8 mouse cellular contexts compared by ENCODE assay signal in genomic region chr9:65844421-65845165, GRCm38 (mm10). TPM values are rescaled to one million over a fixed set of nuclear protein-coding genes. Genes with fewer than 3 reads are reported as not detected.
DNase-seq lines count a peak whose midpoint lies in the region; ATAC-seq and TF ChIP-seq lines count a peak whose summit lies in the region.

No protein-coding gene starts in this region.

- WGBS in liver, adult 2 months = 14% methylated on average over 7 of the region's 7 CpGs
- 86% methylated on average over 7 of the region's 7 CpGs for WGBS in liver, embryonic 11.5 days
- WGBS in intestine, postnatal 0 days = 72% methylated on average over 7 of the region's 7 CpGs

- no peak overlapping the region for H3K9ac ChIP-seq in liver, adult 2 months (ENCODE audit: low read depth, low read length)
- H3K9ac ChIP-seq in liver, embryonic 11.5 days (ENCODE audit: low read depth, low read length) = no peak overlapping the region
- H3K9ac ChIP-seq in intestine, postnatal 0 days (ENCODE audit: low read depth, low read length) = no peak overlapping the region; the same call in 1 of the 2 replicates

- peak; percentile 31 to 68 for DNase-seq in adrenal gland, adult (ENCODE audit: inconsistent age in 2 of 2, low spot score in 1 of 2)
- no peak for DNase-seq in adrenal gland, adult 8-10 months
- peak; percentile 72 for DNase-seq in liver, adult 2 months (ENCODE audit: extremely low read depth, low read depth, low spot score)
- DNase-seq in liver, embryonic 11.5 days (ENCODE audit: low spot score) = no peak
- peak; percentile 53 to 58 for DNase-seq in monocyte, adult 2 months (ENCODE audit: low read depth in 1 of 2, low spot score in 2 of 2)
- DNase-seq in frontal cortex, postnatal 25 days (ENCODE audit: low spot score in 2 of 2) = no peak
- no peak for DNase-seq in cerebellum, adult 11-12 months

- H3K27me3 ChIP-seq in liver, adult 2 months (ENCODE audit: control insufficient read depth, insufficient read depth, low read length) = no peaks in the 10 kb centered on the region; the same call in 1 of the 2 replicates
- H3K27me3 ChIP-seq in liver, embryonic 11.5 days (replicated peaks; ENCODE audit: control insufficient read depth, insufficient read depth, low read length) = no peaks in the 10 kb centered on the region
- H3K27me3 ChIP-seq in intestine, postnatal 0 days (replicated peaks; ENCODE audit: control insufficient read depth, insufficient read depth, low read length) = no peaks in the 10 kb centered on the region

- no peak for ATAC-seq in liver, embryonic 11.5 days (replicated peaks; ENCODE audit: low FRiP score)
- ATAC-seq in intestine, postnatal 0 days = no peak

- H3K79me2 ChIP-seq in liver, adult 2 months (ENCODE audit: control insufficient read depth, insufficient read depth, low read length) = no peaks in the 10 kb centered on the region

- peak overlapping the region; percentile 21; the same call in 1 of the 2 replicates for H3K27ac ChIP-seq in liver, adult 2 months (replicated peaks; ENCODE audit: insufficient read depth, low read depth, low read length)
- no peak overlapping the region for H3K27ac ChIP-seq in liver, embryonic 11.5 days (ENCODE audit: low read depth, low read length)
- H3K27ac ChIP-seq in intestine, postnatal 0 days (ENCODE audit: low read depth, low read length) = no peak overlapping the region

- no peak overlapping the region for H3K4me3 ChIP-seq in liver, adult 2 months (ENCODE audit: insufficient read depth, low read depth, low read length)
- no peak overlapping the region for H3K4me3 ChIP-seq in liver, embryonic 11.5 days (ENCODE audit: low read depth, low read length)
- H3K4me3 ChIP-seq in intestine, postnatal 0 days (ENCODE audit: low read depth, low read length) = no peak overlapping the region

- peaks cover 12% of the 10 kb centered on the region for H3K4me1 ChIP-seq in liver, adult 2 months (ENCODE audit: control insufficient read depth, insufficient read depth, low read length)
- H3K4me1 ChIP-seq in liver, embryonic 11.5 days (replicated peaks; ENCODE audit: control insufficient read depth, insufficient read depth, low read length) = 0 out of 2 replicates have a peak, but pooled peaks cover 4% of the 10 kb centered on the region
- H3K4me1 ChIP-seq in intestine, postnatal 0 days (replicated peaks; ENCODE audit: control insufficient read depth, insufficient read depth, low read length) = no peaks in the 10 kb centered on the region; the same call in 1 of the 2 replicates

- no peaks in the 10 kb centered on the region for H3K9me3 ChIP-seq in liver, embryonic 11.5 days (ENCODE audit: control insufficient read depth, low read length)
- H3K9me3 ChIP-seq in intestine, postnatal 0 days (ENCODE audit: control insufficient read depth) = no peaks in the 10 kb centered on the region

- peaks cover 43% of the 10 kb centered on the region for H3K36me3 ChIP-seq in liver, adult 2 months (ENCODE audit: control insufficient read depth, insufficient read depth, low read length)
- no peaks in the 10 kb centered on the region; the same call in 1 of the 2 replicates for H3K36me3 ChIP-seq in liver, embryonic 11.5 days (ENCODE audit: control insufficient read depth, insufficient read depth, low read length)
- H3K36me3 ChIP-seq in intestine, postnatal 0 days (ENCODE audit: control insufficient read depth, insufficient read depth) = 0 out of 2 replicates have a peak, but pooled peaks cover 3% of the 10 kb centered on the region

- TF ChIP-seq CTCF in liver, adult 2 months (IDR thresholded peaks at IDR 0.05; ENCODE audit: low read depth, low read length) = no peak
- TF ChIP-seq CTCF in intestine, postnatal 0 days (IDR thresholded peaks at IDR 0.05; ENCODE audit: low read depth) = peak; percentile 26; the same call in 1 of the 2 replicates

- no peak for TF ChIP-seq POLR2A in liver, adult 2 months (IDR thresholded peaks at IDR 0.05; ENCODE audit: extremely low read depth, insufficient read depth, low read length)

- H3K4me2 ChIP-seq in liver, embryonic 11.5 days = no peak overlapping the region
- H3K4me2 ChIP-seq in intestine, postnatal 0 days (replicated peaks; ENCODE audit: low read depth) = no peak overlapping the region

RNA-seq across cellular contexts. Expression of gene Zfp609, which starts 17.2 kb away (rescaled TPM):
- total RNA-seq in adrenal gland, adult 8-10 months (2022) = 10 to 100 TPM; 23.8 to 33.5 (median 28.4) TPM
- total RNA-seq in liver, adult 2 months (2014; rRNA removed) = 2.8 and 4.4 TPM in 2 replicates
- polyA plus RNA-seq in liver, adult 2 months (2012; rRNA removed) = 4.4 TPM in 2 replicates
- polyA plus RNA-seq in liver, embryonic 11.5 days (2014; fragmentation: Nextera tagmentation; extraction: Ambion mirVana) = 5.5 and 5.8 TPM in 2 replicates
- 3.1 and 3.7 TPM in 2 replicates for polyA plus RNA-seq in intestine, postnatal 0 days (2015; fragmentation: Nextera tagmentation; extraction: Ambion mirVana)

RNA-seq across cellular contexts. Expression of gene Pclaf, which starts 45.4 kb away (rescaled TPM):
- under 1 TPM; 0.61 to 0.97 (median 0.90) TPM for total RNA-seq in adrenal gland, adult 8-10 months (2022)
- total RNA-seq in liver, adult 2 months (2014; rRNA removed) = 0.28 and 0.94 TPM in 2 replicates
- 0.09 TPM in 1 of 2 replicates, not detected in the other for polyA plus RNA-seq in liver, adult 2 months (2012; rRNA removed)
- polyA plus RNA-seq in liver, embryonic 11.5 days (2014; fragmentation: Nextera tagmentation; extraction: Ambion mirVana) = 181 and 192 TPM in 2 replicates
- 51.6 and 54.5 TPM in 2 replicates for polyA plus RNA-seq in intestine, postnatal 0 days (2015; fragmentation: Nextera tagmentation; extraction: Ambion mirVana)

Comparison
In these comparisons a context has a peak if more than half of its experiments do, and no peak if none do; other contexts are left out.
1. DNase-seq: peak in adrenal gland, adult (2 of 2), liver, adult 2 months (single experiment) and monocyte, adult 2 months (2 of 2); none in adrenal gland, adult 8-10 months (single experiment), liver, embryonic 11.5 days (single experiment), frontal cortex, postnatal 25 days (0 of 2) and cerebellum, adult 11-12 months (single experiment).
2. RNA of gene Pclaf, which starts 45.4 kb away (polyA plus RNA-seq): 181 to 192 TPM in liver, embryonic 11.5 days and 51.6 to 54.5 TPM in intestine, postnatal 0 days; 0.09 TPM in liver, adult 2 months; every median in the first group is over 10 times any median in the second.